Mouse (Mus musculus): ENCODE measurements around the gene Lgi4. TPM values are rescaled to one million over a fixed set of nuclear protein-coding genes. Genes with fewer than 3 reads are reported as not detected.

The Lgi4 gene
- polyA plus RNA-seq, 1 experiment from 2014 or later: 1.7 TPM

- Histone ChIP-seq H3K27ac (ENCODE audit: low read length) (no peak overlapping the region), H3K27me3 (ENCODE audit: control insufficient read depth, insufficient read depth, low read length) (no peaks in the 10 kb centered on the region), H3K4me2 (ENCODE audit: low read depth, low read length) (no peak overlapping the region), H3K9ac (ENCODE audit: low read length) (no peak overlapping the region), H3K4me1 (ENCODE audit: control insufficient read depth, insufficient read depth, low read length) (peaks cover 4% of the 10 kb centered on the region; the same call in 1 of the 2 replicates), H3K4me3 (replicated peaks; ENCODE audit: low read length) (no peak overlapping the region), H3K9me3 (replicated peaks; ENCODE audit: control insufficient read depth, low read length) (no peaks in the 10 kb centered on the region), H3K36me3 (ENCODE audit: control insufficient read depth, insufficient read depth, low read length) (no peaks in the 10 kb centered on the region)
- no peak for ATAC-seq (ENCODE audit: insufficient read depth, low FRiP score)
- WGBS: 77% methylated on average over 14 of the region's 14 CpGs
These were observed 41.6 kb downstream of the Lgi4 start for GRCm38 (mm10) chr7:31100786-31101185.

DNA sequence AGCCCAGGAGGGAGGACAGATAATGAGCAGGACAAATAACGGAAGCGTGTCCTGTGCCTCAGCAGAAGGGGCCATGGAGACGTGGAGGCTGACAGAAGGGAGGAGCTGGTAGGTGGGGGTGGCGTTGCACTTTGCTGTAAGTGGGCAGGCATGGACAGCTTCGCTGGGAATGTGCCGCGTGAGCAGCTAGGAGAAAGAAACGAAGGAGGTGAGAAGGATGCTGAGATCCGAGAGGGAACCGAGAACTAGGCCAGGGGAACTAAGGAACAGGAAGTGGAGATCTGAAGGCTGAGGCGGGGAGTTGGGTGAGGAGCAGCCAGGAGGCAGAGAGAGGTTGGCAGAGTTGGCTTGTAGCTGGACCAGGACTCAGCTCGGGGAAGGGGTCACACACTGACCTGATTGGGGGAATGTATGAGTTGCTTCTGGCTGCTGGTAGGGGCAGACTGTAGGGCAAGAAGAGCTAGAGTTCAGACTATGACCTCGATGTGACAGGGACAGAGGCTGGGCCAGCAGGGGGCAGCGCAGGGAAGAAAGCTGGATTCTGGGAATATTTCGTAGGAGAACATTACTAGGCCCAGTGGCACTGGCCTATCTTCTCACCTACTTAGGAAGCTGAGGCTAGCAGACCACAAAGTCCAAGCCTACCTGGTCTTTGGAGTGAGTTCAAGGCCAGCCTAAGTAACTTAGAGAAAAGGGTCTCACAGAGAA lies 46.1 kb downstream of the Lgi4 start:
- no peak overlapping the region for H3K27ac ChIP-seq (ENCODE audit: low read length)
- no peak for ATAC-seq (ENCODE audit: insufficient read depth, low FRiP score)
- WGBS: 48% methylated on average over 15 of the region's 15 CpGs
- no peaks in the 10 kb centered on the region for H3K36me3 ChIP-seq (ENCODE audit: control insufficient read depth, insufficient read depth, low read length)
- H3K4me3 ChIP-seq (replicated peaks; ENCODE audit: low read length): no peak overlapping the region
- no peak overlapping the region for H3K4me2 ChIP-seq (ENCODE audit: low read depth, low read length)
- H3K9me3 ChIP-seq (replicated peaks; ENCODE audit: control insufficient read depth, low read length): no peaks in the 10 kb centered on the region
- H3K27me3 ChIP-seq (ENCODE audit: control insufficient read depth, insufficient read depth, low read length): no peaks in the 10 kb centered on the region
- H3K4me1 ChIP-seq (ENCODE audit: control insufficient read depth, insufficient read depth, low read length): no peaks in the 10 kb centered on the region
- H3K9ac ChIP-seq (ENCODE audit: low read length): no peak overlapping the region

GRCm38 (mm10) chr7:31106166-31106565 lies 47.0 kb downstream of the Lgi4 start:
- H3K4me3 ChIP-seq (replicated peaks; ENCODE audit: low read length): no peak overlapping the region

GRCm38 (mm10) chr7:31107781-31108180 lies 48.6 kb downstream of the Lgi4 start:
- Histone ChIP-seq H3K27ac (ENCODE audit: low read length) (no peak overlapping the region), H3K27me3 (ENCODE audit: control insufficient read depth, insufficient read depth, low read length) (no peaks in the 10 kb centered on the region), H3K9ac (ENCODE audit: low read length) (no peak overlapping the region), H3K4me1 (ENCODE audit: control insufficient read depth, insufficient read depth, low read length) (0 out of 2 replicates have a peak, but pooled peaks cover 4% of the 10 kb centered on the region), H3K36me3 (ENCODE audit: control insufficient read depth, insufficient read depth, low read length) (no peaks in the 10 kb centered on the region), H3K9me3 (replicated peaks; ENCODE audit: control insufficient read depth, low read length) (no peaks in the 10 kb centered on the region), H3K4me2 (ENCODE audit: low read depth, low read length) (no peak overlapping the region), H3K4me3 (replicated peaks; ENCODE audit: low read length) (no peak overlapping the region)
- no peak for ATAC-seq (ENCODE audit: insufficient read depth, low FRiP score)
- 85% methylated on average over 11 of the region's 11 CpGs for WGBS

More at GRCm38 (mm10) chr7:31106166-31106565, 47.0 kb downstream of the Lgi4 start:
- no peak overlapping the region for H3K9ac ChIP-seq (ENCODE audit: low read length)
- no peaks in the 10 kb centered on the region for H3K4me1 ChIP-seq (ENCODE audit: control insufficient read depth, insufficient read depth, low read length)
- no peak overlapping the region for H3K4me2 ChIP-seq (ENCODE audit: low read depth, low read length)
- H3K36me3 ChIP-seq (ENCODE audit: control insufficient read depth, insufficient read depth, low read length): no peaks in the 10 kb centered on the region
- no peak overlapping the region for H3K27ac ChIP-seq (ENCODE audit: low read length)
- H3K9me3 ChIP-seq (replicated peaks; ENCODE audit: control insufficient read depth, low read length): no peaks in the 10 kb centered on the region
- WGBS: 50% methylated on average over 3 of the region's 3 CpGs
- H3K27me3 ChIP-seq (ENCODE audit: control insufficient read depth, insufficient read depth, low read length): no peaks in the 10 kb centered on the region
- ATAC-seq (ENCODE audit: insufficient read depth, low FRiP score): no peak

- no peak overlapping the region for H3K4me3 ChIP-seq (replicated peaks; ENCODE audit: low read length)
- ATAC-seq (ENCODE audit: insufficient read depth, low FRiP score): no peak
- H3K27me3 ChIP-seq (ENCODE audit: control insufficient read depth, insufficient read depth, low read length): no peaks in the 10 kb centered on the region
- no peaks in the 10 kb centered on the region for H3K9me3 ChIP-seq (replicated peaks; ENCODE audit: control insufficient read depth, low read length)
- H3K4me2 ChIP-seq (ENCODE audit: low read depth, low read length): no peak overlapping the region
- H3K4me1 ChIP-seq (ENCODE audit: control insufficient read depth, insufficient read depth, low read length): 0 out of 2 replicates have a peak, but pooled peaks cover 4% of the 10 kb centered on the region
- WGBS: 45% methylated on average over 7 of the region's 7 CpGs
- no peaks in the 10 kb centered on the region for H3K36me3 ChIP-seq (ENCODE audit: control insufficient read depth, insufficient read depth, low read length)
- H3K27ac ChIP-seq (ENCODE audit: low read length): no peak overlapping the region
- H3K9ac ChIP-seq (ENCODE audit: low read length): no peak overlapping the region
These were observed 49.9 kb downstream of the Lgi4 start for GRCm38 (mm10) chr7:31109091-31109490.

- Histone ChIP-seq H3K4me2 (ENCODE audit: low read depth, low read length) (no peak overlapping the region), H3K4me1 (ENCODE audit: control insufficient read depth, insufficient read depth, low read length) (0 out of 2 replicates have a peak, but pooled peaks cover 6% of the 10 kb centered on the region), H3K9me3 (replicated peaks; ENCODE audit: control insufficient read depth, low read length) (no peaks in the 10 kb centered on the region), H3K36me3 (ENCODE audit: control insufficient read depth, insufficient read depth, low read length) (no peaks in the 10 kb centered on the region), H3K4me3 (replicated peaks; ENCODE audit: low read length) (no peak overlapping the region), H3K27me3 (ENCODE audit: control insufficient read depth, insufficient read depth, low read length) (no peaks in the 10 kb centered on the region), H3K27ac (ENCODE audit: low read length) (no peak overlapping the region), H3K9ac (ENCODE audit: low read length) (no peak overlapping the region)
- no peak for ATAC-seq (ENCODE audit: insufficient read depth, low FRiP score)
- WGBS: 77% methylated on average over 5 of the region's 5 CpGs
These were observed 50.7 kb downstream of the Lgi4 start for GRCm38 (mm10) chr7:31109796-31110195.

GRCm38 (mm10) chr7:31110861-31111385 lies 51.8 kb downstream of the Lgi4 start:
- no peak overlapping the region for H3K4me3 ChIP-seq (replicated peaks; ENCODE audit: low read length)
- H3K27ac ChIP-seq (ENCODE audit: low read length): no peak overlapping the region
- whole genome bisulfite sequencing: 78% methylated on average over 15 of the region's 15 CpGs
- H3K9me3 ChIP-seq (replicated peaks; ENCODE audit: control insufficient read depth, low read length): no peaks in the 10 kb centered on the region
- ATAC-seq (ENCODE audit: insufficient read depth, low FRiP score): no peak
- peaks cover 15% of the 10 kb centered on the region for H3K4me1 ChIP-seq (ENCODE audit: control insufficient read depth, insufficient read depth, low read length)
- no peaks in the 10 kb centered on the region for H3K36me3 ChIP-seq (ENCODE audit: control insufficient read depth, insufficient read depth, low read length)
- no peak overlapping the region for H3K4me2 ChIP-seq (ENCODE audit: low read depth, low read length)
- no peaks in the 10 kb centered on the region for H3K27me3 ChIP-seq (ENCODE audit: control insufficient read depth, insufficient read depth, low read length)
- no peak overlapping the region for H3K9ac ChIP-seq (ENCODE audit: low read length)

DNA sequence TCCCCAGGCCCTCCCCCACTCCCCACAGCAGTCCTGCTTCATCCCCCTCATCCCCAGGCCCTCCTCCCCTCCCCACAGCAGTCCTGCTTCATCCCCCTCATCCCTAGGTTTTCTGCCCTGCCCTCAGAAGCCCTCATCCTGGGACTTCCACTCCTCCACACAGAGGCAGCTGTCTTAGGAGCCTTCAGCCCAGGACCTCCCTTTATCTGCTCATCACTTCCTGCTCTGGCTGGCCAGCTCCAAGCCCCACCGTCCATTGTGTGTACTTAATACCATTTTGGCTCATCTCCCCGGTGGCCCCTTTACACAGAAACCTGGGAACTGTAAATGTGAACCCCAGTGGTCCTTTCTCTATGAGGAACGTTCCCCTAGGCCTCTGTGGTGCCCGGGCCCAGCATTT lies 52.9 kb downstream of the Lgi4 start:
- 46% methylated on average over 4 of the region's 4 CpGs for WGBS
- no peaks in the 10 kb centered on the region for H3K27me3 ChIP-seq (ENCODE audit: control insufficient read depth, insufficient read depth, low read length)

DNA sequence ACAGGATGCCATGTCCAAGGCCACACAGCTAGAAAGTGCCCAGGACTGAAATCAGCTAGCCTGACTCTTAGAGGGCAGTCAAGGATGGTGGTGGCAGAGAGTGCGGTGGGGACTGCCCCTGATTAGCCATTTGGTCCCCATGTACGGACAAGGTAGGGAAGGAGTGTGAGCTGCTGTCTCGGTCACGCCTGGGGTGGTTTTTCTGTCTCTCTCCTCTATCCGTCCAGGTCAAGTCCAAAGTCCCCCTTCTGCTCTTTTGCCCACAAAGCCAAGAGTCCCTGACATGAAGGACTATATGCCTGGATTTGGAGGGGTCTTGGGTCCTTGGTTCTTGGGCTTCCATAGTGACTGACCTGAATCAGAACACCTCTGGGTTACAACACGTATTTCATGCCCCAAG lies 54.7 kb downstream of the Lgi4 start:
- ATAC-seq (ENCODE audit: insufficient read depth, low FRiP score): no peak
- H3K9ac ChIP-seq (ENCODE audit: low read length): no peak overlapping the region

More for the DNA sequence above, 52.9 kb downstream of the Lgi4 start:
- Histone ChIP-seq H3K4me3 (replicated peaks; ENCODE audit: low read length) (no peak overlapping the region), H3K9me3 (replicated peaks; ENCODE audit: control insufficient read depth, low read length) (no peaks in the 10 kb centered on the region), H3K4me2 (ENCODE audit: low read depth, low read length) (no peak overlapping the region), H3K4me1 (ENCODE audit: control insufficient read depth, insufficient read depth, low read length) (peaks cover 15% of the 10 kb centered on the region), H3K9ac (ENCODE audit: low read length) (peak overlapping the region; percentile 11; the same call in 1 of the 2 replicates), H3K27ac (ENCODE audit: low read length) (no peak overlapping the region), H3K36me3 (ENCODE audit: control insufficient read depth, insufficient read depth, low read length) (no peaks in the 10 kb centered on the region)
- ATAC-seq (ENCODE audit: insufficient read depth, low FRiP score): no peak

More for the DNA sequence above, 54.7 kb downstream of the Lgi4 start:
- H3K27ac ChIP-seq (ENCODE audit: low read length): no peak overlapping the region
- H3K4me3 ChIP-seq (replicated peaks; ENCODE audit: low read length): no peak overlapping the region
- WGBS: 72% methylated on average over 6 of the region's 6 CpGs
- H3K27me3 ChIP-seq (ENCODE audit: control insufficient read depth, insufficient read depth, low read length): no peaks in the 10 kb centered on the region
- no peaks in the 10 kb centered on the region for H3K9me3 ChIP-seq (replicated peaks; ENCODE audit: control insufficient read depth, low read length)
- peak overlapping the region; percentile 56; the same call in 1 of the 2 replicates for H3K4me2 ChIP-seq (ENCODE audit: low read depth, low read length)
- peaks cover 15% of the 10 kb centered on the region for H3K4me1 ChIP-seq (ENCODE audit: control insufficient read depth, insufficient read depth, low read length)
- no peaks in the 10 kb centered on the region for H3K36me3 ChIP-seq (ENCODE audit: control insufficient read depth, insufficient read depth, low read length)
